Mouse (Mus musculus): Measurements from ENCODE around the gene Fcrlb. TPM values are rescaled to one million over a fixed set of nuclear protein-coding genes. Genes with fewer than 3 reads are reported as not detected.
"Not testable (repeated sequence)": the region's sequence is repeated elsewhere in the genome, so short reads cannot be mapped to it uniquely, and the experiment has no call there.

Gene Fcrlb
- total RNA-seq (2021) = under 1 TPM in 1 of 2 experiments, not detected in 1; 0.54 TPM

DNA sequence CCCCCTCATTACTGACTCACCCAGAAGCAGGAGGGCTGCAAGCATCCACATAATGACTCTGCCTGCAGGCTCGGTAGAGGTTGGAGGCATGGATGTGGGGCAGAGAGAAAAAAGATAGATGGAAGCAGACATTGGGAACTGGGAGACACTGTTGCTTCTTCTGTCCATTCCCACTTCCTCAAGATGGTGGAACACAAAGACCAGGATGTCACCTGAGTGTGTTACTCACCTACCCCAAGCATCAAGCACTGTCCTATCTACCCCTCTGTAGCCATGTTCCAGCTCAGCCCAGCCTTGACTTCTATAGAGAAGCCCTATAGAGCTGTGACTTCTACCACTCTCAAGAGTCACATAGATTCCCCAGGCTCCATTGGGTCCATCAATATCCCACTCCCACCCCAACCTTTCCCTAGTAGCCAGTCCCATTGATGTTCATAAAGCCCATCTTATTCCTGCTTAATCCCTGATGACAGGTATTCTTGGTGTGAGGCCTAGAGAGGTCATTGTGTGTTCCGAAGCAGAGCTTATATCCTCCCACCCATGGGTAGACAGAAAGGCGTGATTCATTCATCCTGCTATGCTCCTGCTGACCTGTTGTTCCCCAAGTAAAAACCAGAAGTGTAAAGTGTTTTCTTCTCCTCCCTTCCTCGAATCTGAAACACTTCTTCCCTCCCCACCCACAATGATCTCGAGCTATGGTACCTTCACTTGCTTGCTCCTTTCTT lies at the start of gene Fcrlb:
TSS of gene Fcrlb (minus strand) at position 51 of the 725 bp plus-strand sequence.
- no peak for DNase-seq (ENCODE audit: extremely low spot score in 1 of 2, low spot score in 1 of 2)

GRCm38 (mm10) chr1:170962301-170962700 lies 49.6 kb upstream of the Fcrlb start:
- DNase-seq (ENCODE audit: extremely low spot score in 1 of 2, low spot score in 1 of 2) = no peak

DNA sequence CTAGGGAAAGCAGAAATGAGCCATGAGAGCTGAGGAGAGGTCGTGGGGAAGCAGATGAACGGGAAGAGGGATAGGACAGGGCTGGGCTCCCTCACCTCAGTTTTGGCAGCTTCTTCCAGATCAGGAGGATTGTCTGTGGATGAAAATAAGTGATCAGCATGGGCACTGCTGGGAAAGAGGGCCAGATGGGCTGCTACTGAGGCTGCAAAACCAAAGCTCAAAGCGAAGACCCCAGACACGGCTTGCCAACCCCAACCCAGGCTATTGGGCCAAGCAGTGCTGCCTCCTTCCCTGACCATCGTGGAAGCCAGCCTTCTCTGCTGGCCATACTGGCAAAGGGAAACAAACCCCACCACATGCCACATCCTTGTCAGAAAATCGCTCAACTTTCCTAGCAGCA lies 48.4 kb upstream of the Fcrlb start:
- DNase-seq (ENCODE audit: extremely low spot score in 1 of 2, low spot score in 1 of 2) = no peak

- no peak for DNase-seq (ENCODE audit: extremely low spot score in 1 of 2, low spot score in 1 of 2)
These were observed 47.0 kb upstream of the Fcrlb start for GRCm38 (mm10) chr1:170959791-170960190.

- DNase-seq (ENCODE audit: extremely low spot score in 1 of 2, low spot score in 1 of 2) = no peak
These were observed 45.5 kb upstream of the Fcrlb start for GRCm38 (mm10) chr1:170958225-170958624.

DNA sequence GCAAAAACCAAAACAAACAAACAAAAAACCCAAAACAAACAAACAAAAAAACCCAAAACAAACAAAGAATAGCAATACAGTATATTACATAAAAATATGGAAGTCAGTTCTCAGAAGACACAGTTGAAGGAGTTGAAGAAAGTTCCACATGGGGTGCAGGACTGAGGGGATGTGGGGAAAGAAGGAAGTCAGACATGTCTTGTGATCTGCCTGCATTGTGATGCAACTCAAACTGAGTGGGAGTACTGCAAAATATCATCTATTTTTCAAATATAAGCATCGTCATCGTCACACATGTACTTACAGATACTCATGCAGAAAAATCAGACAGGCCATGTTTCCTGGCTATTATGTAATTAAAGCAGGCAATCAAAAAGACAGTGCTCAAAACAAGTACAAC lies 40.5 kb upstream of the Fcrlb start:
- no peak for DNase-seq (ENCODE audit: extremely low spot score in 1 of 2, low spot score in 1 of 2)

DNA sequence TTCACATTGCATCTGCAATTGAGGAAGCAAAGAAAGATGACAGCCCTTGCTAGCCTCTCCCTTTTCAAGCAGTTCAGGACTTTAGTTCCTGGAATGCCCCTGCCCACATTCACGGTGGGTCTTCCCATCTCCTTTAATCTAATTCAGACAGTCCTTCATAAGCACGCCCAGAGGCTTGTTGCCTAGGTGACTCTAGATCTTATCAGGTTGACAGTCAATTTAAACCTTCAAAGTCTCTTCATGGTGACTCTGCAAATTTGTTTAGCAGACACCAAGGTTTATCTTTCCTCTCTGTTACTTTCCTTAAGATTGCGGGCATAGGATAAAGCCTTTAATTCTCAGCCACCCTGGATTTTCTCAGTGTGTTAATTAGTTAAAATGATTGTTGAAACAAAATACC lies 38.0 kb upstream of the Fcrlb start:
- no peak for DNase-seq (ENCODE audit: extremely low spot score in 1 of 2, low spot score in 1 of 2)

DNA sequence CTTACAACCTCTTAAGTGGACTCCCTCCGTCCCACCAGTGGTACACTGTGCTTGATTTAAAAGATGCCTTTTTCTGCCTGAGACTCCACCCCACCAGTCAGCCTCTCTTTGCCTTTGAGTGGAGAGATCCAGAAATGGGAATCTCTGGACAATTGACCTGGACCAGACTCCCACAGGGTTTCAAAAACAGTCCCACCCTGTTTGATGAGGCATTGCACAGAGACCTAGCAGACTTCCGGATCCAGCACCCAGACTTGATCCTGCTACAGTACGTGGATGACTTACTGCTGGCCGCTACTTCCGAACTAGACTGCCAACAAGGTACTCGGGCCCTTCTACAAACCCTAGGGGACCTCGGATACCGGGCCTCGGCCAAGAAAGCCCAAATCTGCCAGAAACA lies 32.2 kb upstream of the Fcrlb start:
- not testable (repeated sequence) for DNase-seq (ENCODE audit: extremely low spot score in 1 of 2, low spot score in 1 of 2)

- DNase-seq (ENCODE audit: extremely low spot score in 1 of 2, low spot score in 1 of 2) = not testable (repeated sequence)
These were observed 31.4 kb upstream of the Fcrlb start for GRCm38 (mm10) chr1:170944151-170944550.

DNA sequence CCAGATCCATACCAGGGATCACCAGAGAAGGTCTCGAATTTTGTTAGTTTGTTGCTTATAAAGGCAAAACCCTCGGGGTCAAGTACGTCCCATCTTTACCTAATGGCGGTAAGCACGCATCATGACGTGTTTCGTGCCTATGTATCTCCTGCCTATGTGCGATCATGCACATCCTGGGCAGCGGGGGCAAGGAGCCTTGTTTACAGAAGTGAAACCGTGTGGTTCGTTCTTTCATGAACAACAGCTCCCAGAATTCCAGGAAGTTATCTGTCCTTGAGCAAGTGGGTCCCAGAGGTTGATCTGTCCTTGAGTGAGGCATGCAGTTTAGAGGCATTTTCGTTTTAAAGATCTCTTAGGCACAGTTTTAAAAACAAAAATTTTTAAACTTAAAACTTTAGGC lies 26.5 kb upstream of the Fcrlb start:
- no peak for DNase-seq (ENCODE audit: extremely low spot score in 1 of 2, low spot score in 1 of 2)

- no peak for DNase-seq (ENCODE audit: extremely low spot score in 1 of 2, low spot score in 1 of 2)
These were observed 21.6 kb upstream of the Fcrlb start for GRCm38 (mm10) chr1:170934383-170934782.

DNA sequence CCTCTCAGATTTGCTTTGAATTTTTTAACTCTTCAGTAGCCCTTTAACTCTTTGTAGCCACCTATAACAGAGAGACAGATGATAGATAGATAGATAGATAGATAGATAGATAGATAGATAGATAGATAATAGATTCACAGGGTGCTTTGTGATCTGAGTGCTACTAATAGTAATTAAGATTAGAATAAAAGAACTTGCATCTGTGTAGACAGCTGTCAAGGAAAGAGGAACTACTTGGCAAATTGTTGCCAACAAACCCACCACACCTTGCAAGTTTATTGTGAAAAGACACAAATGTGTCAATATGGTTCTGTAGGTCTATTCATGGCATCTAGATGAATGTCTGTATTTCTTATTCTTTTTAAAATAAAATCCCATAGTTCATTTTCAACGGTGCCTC lies 21.2 kb upstream of the Fcrlb start:
- DNase-seq (ENCODE audit: extremely low spot score in 1 of 2, low spot score in 1 of 2) = no peak

GRCm38 (mm10) chr1:170933386-170933920 lies 20.7 kb upstream of the Fcrlb start:
- no peak for DNase-seq (ENCODE audit: extremely low spot score in 1 of 2, low spot score in 1 of 2)

GRCm38 (mm10) chr1:170932043-170932442 lies 19.3 kb upstream of the Fcrlb start:
- no peak for DNase-seq (ENCODE audit: extremely low spot score in 1 of 2, low spot score in 1 of 2)

GRCm38 (mm10) chr1:170929245-170929644 lies 16.5 kb upstream of the Fcrlb start:
- no peak for DNase-seq (ENCODE audit: extremely low spot score in 1 of 2, low spot score in 1 of 2)

DNA sequence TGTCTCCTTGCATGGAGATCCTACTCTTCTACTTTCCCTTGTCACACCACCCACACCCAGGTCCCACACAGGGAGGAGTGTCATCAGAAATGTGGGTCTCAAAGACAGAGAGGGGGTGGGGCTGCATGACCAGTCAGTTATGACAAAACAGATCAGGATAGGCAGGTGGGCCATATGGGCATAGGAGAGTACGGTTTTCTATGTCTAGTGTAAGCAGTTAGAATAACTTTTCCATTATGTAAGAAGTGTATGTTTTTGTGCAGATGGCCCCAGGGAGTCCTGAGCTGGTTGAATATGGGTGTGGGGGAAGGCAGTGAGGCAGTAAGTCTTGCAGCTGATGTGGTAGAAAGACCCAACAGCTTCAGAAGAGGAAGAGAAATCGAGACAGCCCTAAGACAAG lies 15.7 kb upstream of the Fcrlb start:
- DNase-seq (ENCODE audit: extremely low spot score in 1 of 2, low spot score in 1 of 2) = no peak

GRCm38 (mm10) chr1:170927378-170927777 lies 14.6 kb upstream of the Fcrlb start, which contains the start of gene Fcrla:
Gene Fcrla (minus strand): TSS chr1:170927583.
- DNase-seq (ENCODE audit: extremely low spot score in 1 of 2, low spot score in 1 of 2) = no peak

GRCm38 (mm10) chr1:170926941-170927340 lies 14.2 kb upstream of the Fcrlb start:
- DNase-seq (ENCODE audit: extremely low spot score in 1 of 2, low spot score in 1 of 2) = no peak

DNA sequence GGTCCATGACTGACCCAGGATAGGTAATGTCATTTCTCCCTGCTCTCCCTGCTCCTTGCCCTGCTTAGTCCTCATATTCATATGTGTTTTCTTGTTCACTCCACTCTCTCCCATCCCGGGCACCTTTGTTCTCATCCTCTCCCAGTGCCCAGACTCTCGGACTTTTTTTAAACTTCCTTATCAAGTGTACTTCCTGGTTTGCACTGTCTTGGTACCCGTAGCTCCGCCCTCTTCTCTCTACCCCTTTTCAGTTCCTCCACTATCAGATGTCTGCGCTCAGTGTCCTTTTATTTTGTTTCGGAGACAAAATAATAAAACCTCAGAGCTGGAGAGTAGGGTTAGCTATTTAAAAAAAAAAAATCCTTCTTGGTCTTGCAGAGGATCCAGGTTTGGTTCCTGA lies 11.7 kb upstream of the Fcrlb start:
- DNase-seq (ENCODE audit: extremely low spot score in 1 of 2, low spot score in 1 of 2) = no peak

DNA sequence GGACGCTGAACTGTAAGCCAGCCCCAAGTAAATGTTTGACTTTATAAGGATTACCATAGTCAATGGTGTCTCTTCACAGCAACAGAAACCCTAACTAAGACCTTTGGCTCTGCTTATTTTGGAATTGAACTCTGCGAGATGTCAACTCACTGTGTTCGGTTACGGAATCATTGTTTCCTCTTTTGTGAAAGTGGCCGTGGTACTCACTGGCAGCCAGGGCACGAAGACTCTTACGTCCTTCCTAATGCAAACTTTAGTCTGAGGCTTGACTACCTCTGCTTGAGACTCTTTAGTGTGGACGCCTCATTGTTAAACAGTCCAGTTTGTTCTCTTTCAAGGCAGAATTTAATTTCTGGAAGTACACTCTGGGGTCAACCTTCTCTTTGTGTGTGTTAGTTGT lies 6.6 kb upstream of the Fcrlb start:
- no peak for DNase-seq (ENCODE audit: extremely low spot score in 1 of 2, low spot score in 1 of 2)

DNA sequence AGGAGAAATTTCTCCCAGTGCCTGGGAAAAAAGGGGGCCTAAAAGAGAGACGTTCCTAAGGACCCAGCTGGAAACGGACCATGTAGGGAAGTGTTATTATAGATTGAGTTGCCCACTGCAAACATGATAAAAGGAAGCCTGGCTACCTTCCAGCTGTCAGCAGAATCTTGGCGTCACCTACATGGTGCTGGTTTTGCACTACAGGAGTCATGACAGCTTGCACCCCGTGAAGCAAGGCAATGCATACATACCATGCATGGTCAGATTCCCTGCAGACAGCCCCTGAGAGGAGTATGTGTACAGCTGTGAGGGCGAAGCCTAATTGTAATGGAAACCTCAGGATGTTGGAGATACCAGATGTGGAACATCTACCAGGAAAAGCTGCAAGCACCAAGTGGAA lies 2.9 kb upstream of the Fcrlb start:
- DNase-seq (ENCODE audit: extremely low spot score in 1 of 2, low spot score in 1 of 2) = no peak

- no peak for DNase-seq (ENCODE audit: extremely low spot score in 1 of 2, low spot score in 1 of 2)
These were observed 657 bp downstream of the Fcrlb start for GRCm38 (mm10) chr1:170911907-170912660.
